Mouse (Mus musculus) gastrocnemius, postnatal 10 days (tissue): ENCODE measurements around the gene Zmat3. TPM values are rescaled to one million over a fixed set of nuclear protein-coding genes. Genes with fewer than 3 reads are reported as not detected.

Experiments
- DNase-seq: peaks from one replicate; pipeline ENCODE4 v3.0.0; 2021; ENCODE audit warnings: mixed read lengths
- long read RNA-seq, 2 experiments: library from polyadenylated mRNA; stranded (forward); transcript quantifications; one replicate each; pipeline ENCODE4 v2.0.0; 2021
- total RNA-seq, 2 experiments: library from RNA; stranded (reverse); gene quantifications; 2 replicates each; pipeline ENCODE4 v1.2.3; 2021

The Zmat3 gene
- total RNA-seq, result 10 to 100 TPM; 11.2 to 13.2 TPM
- long read RNA-seq, experiment 1, full-length matches to known transcripts, result 3 of 4 reads
- long read RNA-seq, experiment 1, partial matches to known transcripts, result 0 of 4 reads
- long read RNA-seq, experiment 1, other reads (novel, unspliced or antisense), result 1 of 4 reads
- long read RNA-seq, experiment 2, full-length matches to known transcripts, result 1 of 4 reads
- long read RNA-seq, experiment 2, partial matches to known transcripts, result 0 of 4 reads
- long read RNA-seq, experiment 2, other reads (novel, unspliced or antisense), result 3 of 4 reads

- DNase-seq, result peak; percentile 85
Measured at GRCm38 (mm10) chr3:32365546-32366245, at the start of gene Zmat3. TSS of gene Zmat3 (minus strand) at chr3:32366014.

GRCm38 (mm10) chr3:32414381-32414780 lies 48.6 kb upstream of the Zmat3 start:
- DNase-seq, result no peak

- no peak for DNase-seq
Measured at GRCm38 (mm10) chr3:32412502-32413044, 46.8 kb upstream of the Zmat3 start.

- DNase-seq, result no peak
Measured at GRCm38 (mm10) chr3:32408811-32409273, 43.0 kb upstream of the Zmat3 start.

GRCm38 (mm10) chr3:32406804-32407203 lies 41.0 kb upstream of the Zmat3 start:
- DNase-seq, result no peak

GRCm38 (mm10) chr3:32405699-32406098 lies 39.9 kb upstream of the Zmat3 start:
- DNase-seq, result no peak

GRCm38 (mm10) chr3:32402990-32403885 lies 37.4 kb upstream of the Zmat3 start:
- DNase-seq, result peak; percentile 38

- no peak for DNase-seq
Measured at GRCm38 (mm10) chr3:32401591-32401990, 35.8 kb upstream of the Zmat3 start.

GRCm38 (mm10) chr3:32399931-32400330 lies 34.1 kb upstream of the Zmat3 start:
- no peak for DNase-seq

GRCm38 (mm10) chr3:32399381-32399780 lies 33.6 kb upstream of the Zmat3 start:
- DNase-seq, result no peak

- DNase-seq, result no peak
Measured at GRCm38 (mm10) chr3:32398623-32399022, 32.8 kb upstream of the Zmat3 start.

- no peak for DNase-seq
Measured at GRCm38 (mm10) chr3:32398175-32398538, 32.3 kb upstream of the Zmat3 start.

- DNase-seq, result peak; percentile 64
Measured at GRCm38 (mm10) chr3:32397461-32398174, 31.8 kb upstream of the Zmat3 start, which contains the start of gene Pik3ca. TSS of gene Pik3ca (plus strand) at chr3:32397671.

GRCm38 (mm10) chr3:32396794-32397460 lies 31.1 kb upstream of the Zmat3 start:
- DNase-seq, result peak; percentile 92

GRCm38 (mm10) chr3:32395771-32396551 lies 30.1 kb upstream of the Zmat3 start:
- DNase-seq, result peak; percentile 34

GRCm38 (mm10) chr3:32393986-32394385 lies 28.2 kb upstream of the Zmat3 start:
- no peak for DNase-seq

- no peak for DNase-seq
Measured at GRCm38 (mm10) chr3:32392841-32393240, 27.0 kb upstream of the Zmat3 start.

GRCm38 (mm10) chr3:32381556-32381955 lies 15.7 kb upstream of the Zmat3 start:
- DNase-seq, result no peak

GRCm38 (mm10) chr3:32379891-32380290 lies 14.1 kb upstream of the Zmat3 start:
- peak; percentile 15 for DNase-seq

- DNase-seq, result no peak
Measured at GRCm38 (mm10) chr3:32373236-32373635, 7.4 kb upstream of the Zmat3 start.
